ENCODE assay signal across 20 mouse cellular contexts in the genomic region with DNA sequence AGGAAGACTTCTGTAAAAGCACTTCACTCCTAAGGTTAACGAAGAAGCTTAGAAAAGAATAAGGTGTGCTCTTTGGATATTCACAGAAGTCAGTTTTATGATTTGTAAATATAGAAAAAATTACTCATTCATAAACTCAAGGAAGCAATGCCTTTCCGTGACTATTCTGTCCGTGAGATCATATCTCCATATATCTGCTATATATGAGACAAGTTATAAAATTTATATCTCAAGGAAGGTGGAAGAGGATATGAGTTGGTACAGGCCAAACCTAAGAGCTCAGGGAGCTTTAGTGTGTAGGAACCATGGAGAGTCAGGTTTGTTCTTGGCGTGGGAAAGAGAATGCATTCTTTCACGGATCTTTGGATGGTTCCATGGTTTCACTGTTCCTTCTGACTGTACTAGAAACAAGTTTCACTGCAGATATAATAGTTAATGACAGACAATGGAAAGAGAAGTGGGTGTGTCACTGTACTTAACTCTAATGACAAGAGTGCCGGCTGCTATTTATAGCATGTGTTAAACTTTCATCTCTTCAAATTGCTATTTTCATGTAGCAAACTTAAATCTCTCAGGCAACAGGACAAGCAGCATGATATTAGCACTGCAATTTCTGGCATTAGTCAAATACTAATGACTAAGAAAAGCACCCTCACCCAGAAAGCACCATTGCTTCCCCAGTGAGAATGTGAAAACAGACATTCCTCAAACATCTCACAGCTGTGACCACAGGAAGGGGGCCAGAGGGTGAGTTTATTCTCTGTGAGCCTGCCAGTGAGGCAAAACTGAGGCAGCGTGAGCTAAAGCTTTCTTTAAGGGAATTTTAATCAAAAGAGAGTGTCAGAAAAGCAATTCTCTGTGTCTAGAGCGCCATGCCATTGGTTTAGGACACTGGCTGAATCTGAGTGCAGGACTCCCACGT.
DNase-seq lines count a peak whose midpoint lies in the region; ATAC-seq and TF ChIP-seq lines count a peak whose summit lies in the region.
"Had no signal": no experiment of that assay in that cellular context is flagged by ENCODE, and none has a peak within 500 bp of the region (broad histone marks: within the 10 kb centered on the region; RNA-seq: fewer than 3 reads in every experiment).

No protein-coding gene starts in this region.

- H3K27me3 ChIP-seq in heart, embryonic 13.5 days (replicated peaks) = no peaks in the 10 kb centered on the region
- no peaks in the 10 kb centered on the region for H3K27me3 ChIP-seq in lung, postnatal 0 days (replicated peaks; ENCODE audit: insufficient read depth, low read length)
- no peaks in the 10 kb centered on the region for H3K27me3 ChIP-seq in intestine, embryonic 16.5 days (replicated peaks; ENCODE audit: control insufficient read depth, insufficient read depth, low read length)
- H3K27me3 ChIP-seq: forebrain, embryonic 12.5 days; limb, embryonic 15.5 days had no signal

- H3K4me2 ChIP-seq in heart, embryonic 13.5 days = no peak overlapping the region
- no peak overlapping the region for H3K4me2 ChIP-seq in lung, postnatal 0 days (replicated peaks; ENCODE audit: low read depth, low read length)
- H3K4me2 ChIP-seq in intestine, embryonic 16.5 days (ENCODE audit: low read depth, low read length) = no peak overlapping the region
- H3K4me2 ChIP-seq: forebrain, embryonic 12.5 days; hindbrain, embryonic 14.5 days; limb, embryonic 15.5 days had no signal

- H3K4me1 ChIP-seq in heart, embryonic 13.5 days = peaks cover 22% of the 10 kb centered on the region
- H3K4me1 ChIP-seq in lung, postnatal 0 days (ENCODE audit: insufficient read depth, low read depth, low read length) = no peaks in the 10 kb centered on the region
- peaks cover 3% of the 10 kb centered on the region; the same call in 1 of the 2 replicates for H3K4me1 ChIP-seq in intestine, embryonic 16.5 days (ENCODE audit: control insufficient read depth, insufficient read depth, low read length)
- H3K4me1 ChIP-seq: forebrain, embryonic 12.5 days; limb, embryonic 15.5 days had no signal

- no peak for ATAC-seq in heart, embryonic 13.5 days (ENCODE audit: extremely low read depth, insufficient number of reproducible peaks, low FRiP score, low TSS enrichment)
- ATAC-seq in lung, postnatal 0 days = no peak
- ATAC-seq in intestine, embryonic 16.5 days = peak; percentile 79
- ATAC-seq: activated CD4-positive, CD25-positive, alpha-beta regulatory T cell, adult 4 months had no signal

- H3K36me3 ChIP-seq in heart, embryonic 13.5 days = no peaks in the 10 kb centered on the region
- H3K36me3 ChIP-seq in lung, postnatal 0 days (ENCODE audit: insufficient read depth, low read length) = no peaks in the 10 kb centered on the region
- no peaks in the 10 kb centered on the region for H3K36me3 ChIP-seq in intestine, embryonic 16.5 days (ENCODE audit: control insufficient read depth, insufficient read depth, low read length)
- H3K36me3 ChIP-seq: forebrain, embryonic 12.5 days; limb, embryonic 15.5 days had no signal

- peak overlapping the region; percentile 40; the same call in 1 of the 2 replicates for H3K27ac ChIP-seq in heart, embryonic 13.5 days (replicated peaks)
- H3K27ac ChIP-seq in lung, postnatal 0 days (ENCODE audit: low read length) = peak overlapping the region; percentile 32; the same call in 1 of the 2 replicates
- H3K27ac ChIP-seq in intestine, embryonic 16.5 days (ENCODE audit: low read length) = peak overlapping the region; percentile 40
- H3K27ac ChIP-seq: forebrain, embryonic 12.5 days; hindbrain, embryonic 14.5 days; kidney, postnatal 0 days; layer of hippocampus, adult 2 months; limb, embryonic 15.5 days had no signal

- no peak for DNase-seq in heart, adult 18-20 months
- peak; percentile 40 for DNase-seq in lung, postnatal 0 days (ENCODE audit: low spot score)
- no peak for DNase-seq in lung, postnatal 10 days
- no peak for DNase-seq in layer of hippocampus, adult 11-12 months (ENCODE audit: low spot score)
- no peak for DNase-seq in neural tube, embryonic 10.5 days (ENCODE audit: extremely low spot score, low spot score)
- no peak for DNase-seq in liver
- DNase-seq: adrenal gland, postnatal 14 days; cerebellum, adult 11-12 months; cerebellum, postnatal 25 days; embryo, embryonic 11 days; heart, postnatal 14 days; thymus, postnatal 25 days had no signal

- 66% methylated on average over 9 of the region's 9 CpGs for WGBS in heart, embryonic 13.5 days
- 60% methylated on average over 9 of the region's 9 CpGs for WGBS in lung, postnatal 0 days
- WGBS in intestine, embryonic 16.5 days = 57% methylated on average over 9 of the region's 9 CpGs

- H3K9me3 ChIP-seq in heart, embryonic 13.5 days = no peaks in the 10 kb centered on the region
- no peaks in the 10 kb centered on the region for H3K9me3 ChIP-seq in lung, postnatal 0 days (ENCODE audit: low read length)
- no peaks in the 10 kb centered on the region for H3K9me3 ChIP-seq in intestine, embryonic 16.5 days (ENCODE audit: control insufficient read depth, low read length)
- H3K9me3 ChIP-seq: forebrain, embryonic 12.5 days; limb, embryonic 15.5 days had no signal

- TF ChIP-seq CTCF in lung, postnatal 0 days (IDR thresholded peaks at IDR 0.05) = no peak

- H3K4me3 ChIP-seq in heart, embryonic 13.5 days = no peak overlapping the region
- no peak overlapping the region for H3K4me3 ChIP-seq in lung, postnatal 0 days (ENCODE audit: low read depth, low read length)
- no peak overlapping the region for H3K4me3 ChIP-seq in intestine, embryonic 16.5 days (ENCODE audit: low read length)
- H3K4me3 ChIP-seq: forebrain, embryonic 12.5 days; layer of hippocampus, adult 2 months; limb, embryonic 15.5 days had no signal

- no peak overlapping the region for H3K9ac ChIP-seq in heart, embryonic 13.5 days
- no peak overlapping the region for H3K9ac ChIP-seq in lung, postnatal 0 days (replicated peaks; ENCODE audit: low read depth)
- no peak overlapping the region for H3K9ac ChIP-seq in intestine, embryonic 16.5 days (ENCODE audit: low read depth, low read length)
- H3K9ac ChIP-seq: forebrain, embryonic 12.5 days; hindbrain, embryonic 14.5 days; limb, embryonic 15.5 days had no signal

- TF ChIP-seq EP300 in lung, postnatal 0 days (IDR thresholded peaks at IDR 0.05) = 0 out of 2 replicates have a peak, but pooled peaks have one; percentile 10
